Mouse (Mus musculus) myocyte (in vitro differentiated cells): Measurements from ENCODE around the gene Crk. TPM values are rescaled to one million over a fixed set of nuclear protein-coding genes. Genes with fewer than 3 reads are reported as not detected.

Experiments used
- H3K27me3 ChIP-seq: one replicate; pipeline ENCODE4 v1.6.1; 2011; ENCODE audit not compliant: control insufficient read depth, insufficient read depth, insufficient read length
- H3K36me3 ChIP-seq: one replicate; pipeline ENCODE4 v1.6.1; 2011; ENCODE audit not compliant: control insufficient read depth, insufficient read depth
- H3K4me2 ChIP-seq: one replicate; pipeline ENCODE4 v1.6.1; 2011; ENCODE audit warnings: low read depth, control low read depth
- H3K4me3 ChIP-seq: one replicate; pipeline ENCODE4 v1.5.1; 2011; ENCODE audit warnings: mild to moderate bottlenecking, control low read depth, moderate library complexity
- H3K79me2 ChIP-seq: one replicate; pipeline ENCODE4 v1.6.1; 2011; ENCODE audit not compliant: control insufficient read depth, insufficient read depth
- H3ac ChIP-seq: one replicate; pipeline ENCODE4 v1.6.1; 2011; ENCODE audit not compliant: control insufficient read depth, insufficient read length
- CEBPB ChIP-seq: IDR thresholded peaks from 2 replicates; pipeline ENCODE4 v1.6.1; 2011; ENCODE audit warnings: mild to moderate bottlenecking, moderate library complexity; ENCODE audit not compliant: poor library complexity, insufficient read depth, severe bottlenecking
- E2F4 ChIP-seq: IDR thresholded peaks from one replicate; pipeline ENCODE4 v1.6.1; 2011; ENCODE audit warnings: mild to moderate bottlenecking, control low read depth, moderate library complexity; ENCODE audit not compliant: insufficient read depth
- MAX ChIP-seq: IDR thresholded peaks from one replicate; pipeline ENCODE4 v1.6.1; 2011; ENCODE audit warnings: low read depth, mild to moderate bottlenecking, control low read depth
- MYOD1 ChIP-seq, 3 experiments: IDR thresholded peaks; one replicate each; pipeline ENCODE4 v1.6.1; 2011; ENCODE audit warnings: control low read depth in 2 of 3, low read depth in 2 of 3, mild to moderate bottlenecking in 2 of 3, moderate library complexity in 1 of 3; ENCODE audit not compliant: insufficient read length in 2 of 3, control insufficient read depth in 1 of 3
- MYOG ChIP-seq, 3 experiments: IDR thresholded peaks; one replicate each; pipeline ENCODE4 v1.6.1; 2011; ENCODE audit warnings: control low read depth in 2 of 3, low read depth in 2 of 3, mild to moderate bottlenecking in 2 of 3; ENCODE audit not compliant: insufficient read length in 2 of 3, control insufficient read depth in 1 of 3, insufficient read depth in 1 of 3
- POLR2A ChIP-seq: IDR thresholded peaks from one replicate; pipeline ENCODE4 v1.6.1; 2011; ENCODE audit warnings: low read depth, mild to moderate bottlenecking, control low read depth, moderate library complexity; ENCODE audit not compliant: insufficient read length
- POLR2AphosphoS2 ChIP-seq: IDR thresholded peaks from one replicate; pipeline ENCODE4 v1.6.1; 2011; ENCODE audit warnings: low read depth, control low read depth; ENCODE audit not compliant: insufficient read length
- REST ChIP-seq: IDR thresholded peaks from one replicate; pipeline ENCODE4 v1.6.1; 2011; ENCODE audit warnings: mild to moderate bottlenecking, control low read depth, moderate library complexity; ENCODE audit not compliant: insufficient read depth, insufficient read length
- SRF ChIP-seq: IDR thresholded peaks from one replicate; pipeline ENCODE4 v1.6.1; 2011; ENCODE audit warnings: low read depth; ENCODE audit not compliant: control insufficient read depth, insufficient read length
- TCF12 ChIP-seq: IDR thresholded peaks from one replicate; pipeline ENCODE4 v1.6.1; 2011; ENCODE audit warnings: mild to moderate bottlenecking, control low read depth; ENCODE audit not compliant: poor library complexity, insufficient read depth, severe bottlenecking
- TCF3 ChIP-seq: IDR thresholded peaks from one replicate; pipeline ENCODE4 v1.6.1; 2011; ENCODE audit warnings: low read depth, control low read depth; ENCODE audit not compliant: insufficient read length
- USF1 ChIP-seq: IDR thresholded peaks from one replicate; pipeline ENCODE4 v1.6.1; 2011; ENCODE audit warnings: low read depth, mild to moderate bottlenecking, control low read depth, moderate library complexity
- polyA plus RNA-seq: library from polyadenylated mRNA; unstranded; fragments of >200 nt; fragmentation: generic; extraction: Trizol; gene quantifications from one replicate; pipeline ENCODE4 v1.2.1, GENCODE M21; 2012; ENCODE audit warnings: missing spikeins

Crk gene
- polyA plus RNA-seq, 1 experiment: 34.5 TPM

DNA sequence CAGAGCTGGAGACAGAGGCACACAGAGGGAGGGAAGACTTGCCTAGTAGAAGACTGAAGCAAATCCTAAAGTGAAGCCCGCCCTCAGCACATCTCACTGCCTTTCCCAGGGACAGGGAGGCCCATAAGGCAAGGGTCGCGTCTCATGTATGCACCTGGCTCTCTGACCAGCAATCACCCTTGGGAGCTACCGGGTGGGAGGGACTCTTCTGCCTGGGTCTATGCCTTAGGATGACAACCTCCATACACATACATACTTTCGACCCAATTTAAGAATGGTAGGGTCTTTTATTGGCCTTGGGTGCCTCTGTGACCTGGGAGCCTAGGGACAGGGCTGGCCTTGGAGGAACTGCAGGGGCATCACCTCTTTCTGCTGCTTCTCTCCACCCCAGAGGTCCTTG is 5.6 kb upstream of the Crk start:
- Histone ChIP-seq H3K4me2 (no peak overlapping the region), H3K4me3 (no peak overlapping the region), H3ac (no peak overlapping the region), H3K36me3 (peaks cover 34% of the 10 kb centered on the region), H3K79me2 (no peaks in the 10 kb centered on the region), H3K27me3 (no peaks in the 10 kb centered on the region)
- TF ChIP-seq E2F4: no peak

DNA sequence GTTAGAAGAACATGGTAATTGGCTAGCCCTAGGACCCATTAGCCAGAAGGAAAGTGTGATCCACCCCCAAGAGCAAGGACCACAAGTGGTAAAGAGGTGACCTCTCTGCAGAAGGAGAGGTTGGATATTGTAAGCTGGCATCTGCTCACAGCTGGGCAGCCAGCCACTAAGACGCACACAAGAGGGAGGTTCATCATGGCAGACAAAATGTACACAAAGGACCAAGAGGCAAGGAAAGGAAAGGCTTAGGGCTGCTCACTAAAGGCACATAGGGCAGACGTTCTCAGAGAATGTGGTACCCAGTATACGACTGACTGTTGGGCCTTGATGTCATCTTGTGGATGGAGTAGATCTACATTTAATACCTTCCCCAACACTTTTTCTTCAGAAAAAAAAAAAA is 4.2 kb upstream of the Crk start:
- H3K4me3 ChIP-seq: no peak overlapping the region
- H3K79me2 ChIP-seq: peaks cover 6% of the 10 kb centered on the region
- peak; percentile 87 for TF ChIP-seq POLR2AphosphoS2
- no peak for TF ChIP-seq TCF3
- no peak overlapping the region for H3ac ChIP-seq
- H3K36me3 ChIP-seq: peaks cover 27% of the 10 kb centered on the region
- H3K4me2 ChIP-seq: no peak overlapping the region
- H3K27me3 ChIP-seq: no peaks in the 10 kb centered on the region

DNA sequence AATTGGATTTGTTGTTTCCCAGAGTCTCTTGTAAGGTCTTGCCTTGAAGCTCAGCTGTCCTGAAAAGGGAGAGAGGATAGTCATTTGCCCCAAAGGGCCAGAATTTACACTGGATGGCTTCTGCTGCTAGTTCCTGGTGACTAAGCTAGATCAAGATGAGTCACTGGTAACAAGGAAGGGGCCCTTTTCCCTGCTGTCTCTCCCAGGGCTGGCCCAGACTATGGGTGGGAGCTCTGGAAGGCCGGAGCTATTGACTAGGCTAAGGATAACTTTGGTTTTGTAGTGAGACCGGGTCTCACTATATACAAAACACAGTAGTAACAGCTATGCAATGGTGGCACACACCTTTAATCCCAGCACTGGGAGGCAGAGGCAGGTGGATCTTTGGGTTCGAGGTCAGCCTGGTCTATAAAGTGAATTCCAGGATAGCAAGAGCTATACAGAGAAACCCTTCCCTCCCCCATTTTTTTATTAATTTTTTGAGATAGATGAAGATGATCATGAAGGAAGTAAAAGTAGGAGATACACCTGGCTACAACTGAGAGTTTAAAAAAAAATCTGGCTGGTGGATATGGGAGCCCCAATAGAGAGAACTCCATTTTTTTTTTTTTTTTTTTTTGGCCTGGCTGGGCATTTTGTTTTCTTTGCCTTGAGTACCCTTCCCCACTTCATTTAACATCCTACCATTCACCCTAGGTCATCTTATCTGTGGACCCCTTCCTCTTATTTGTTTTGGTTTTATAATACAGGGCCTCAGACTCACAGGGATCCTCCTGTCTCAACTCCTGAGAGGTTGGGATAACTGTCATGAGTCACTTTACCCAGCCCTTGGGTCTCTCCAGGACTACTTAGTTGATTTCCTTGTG is 945 bp upstream of the Crk start:
- H3K4me2 ChIP-seq: peak overlapping the region; percentile 77
- H3K79me2 ChIP-seq: peaks cover 38% of the 10 kb centered on the region
- TF ChIP-seq MYOG (IDR thresholded peaks at IDR 0.05; ENCODE audit: control insufficient read depth in 1 of 3, insufficient read depth in 1 of 3, insufficient read length in 2 of 3, low read depth in 2 of 3) (no peak), CEBPB (no peak), USF1 (no peak), POLR2AphosphoS2 (no peak), MAX (no peak), TCF12 (no peak), TCF3 (no peak), SRF (no peak), POLR2A (no peak), E2F4 (no peak), REST (no peak), MYOD1 (IDR thresholded peaks at IDR 0.05; ENCODE audit: control insufficient read depth in 1 of 3, insufficient read length in 2 of 3, low read depth in 2 of 3) (no peak)
- no peak overlapping the region for H3ac ChIP-seq
- H3K4me3 ChIP-seq: peak overlapping the region; percentile 78
- H3K36me3 ChIP-seq: peaks cover 8% of the 10 kb centered on the region
- H3K27me3 ChIP-seq: no peaks in the 10 kb centered on the region

DNA sequence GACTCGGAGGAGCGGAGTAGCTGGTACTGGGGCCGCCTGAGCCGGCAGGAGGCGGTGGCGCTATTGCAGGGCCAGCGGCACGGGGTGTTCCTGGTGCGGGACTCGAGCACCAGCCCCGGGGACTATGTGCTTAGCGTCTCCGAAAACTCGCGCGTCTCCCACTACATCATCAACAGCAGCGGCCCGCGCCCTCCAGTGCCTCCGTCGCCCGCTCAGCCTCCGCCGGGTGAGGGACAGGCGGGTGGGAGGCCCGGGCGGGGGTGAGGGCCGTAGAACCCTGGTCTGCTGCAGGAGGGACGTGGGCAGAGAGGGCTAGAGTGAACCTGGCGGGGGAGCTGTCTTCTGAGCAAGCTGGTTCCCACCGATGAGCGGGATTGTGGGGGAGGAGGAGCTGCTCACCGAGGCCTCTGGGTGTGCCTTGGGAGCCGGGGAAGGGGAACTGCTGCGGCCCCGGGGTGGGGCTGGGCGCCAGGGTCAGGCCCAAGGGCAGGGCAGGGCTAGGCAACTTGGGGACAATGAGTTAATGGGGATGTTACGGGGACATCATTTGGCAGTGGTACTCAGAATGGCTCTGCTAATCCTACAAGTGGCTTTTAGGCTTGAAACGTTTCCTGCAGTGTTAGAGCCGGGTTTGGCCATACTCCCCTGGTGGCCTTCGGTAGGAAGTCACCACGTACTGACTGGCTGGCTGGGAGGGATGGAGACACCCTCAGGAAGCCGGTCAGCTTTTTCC is 546 bp downstream of the Crk start:
- Histone ChIP-seq H3K4me2 (peak overlapping the region; percentile 68), H3K79me2 (peaks cover 53% of the 10 kb centered on the region), H3K4me3 (peak overlapping the region; percentile 78), H3K36me3 (peaks cover 16% of the 10 kb centered on the region), H3ac (peak overlapping the region; percentile 89), H3K27me3 (no peaks in the 10 kb centered on the region)
- TF ChIP-seq POLR2A (no peak), SRF (peak; percentile 1), TCF12 (no peak), CEBPB (no peak), POLR2AphosphoS2 (peak; percentile 22), USF1 (no peak), E2F4 (no peak), MYOG (IDR thresholded peaks at IDR 0.05; ENCODE audit: control insufficient read depth in 1 of 3, insufficient read depth in 1 of 3, insufficient read length in 2 of 3, low read depth in 2 of 3) (no peak)

DNA sequence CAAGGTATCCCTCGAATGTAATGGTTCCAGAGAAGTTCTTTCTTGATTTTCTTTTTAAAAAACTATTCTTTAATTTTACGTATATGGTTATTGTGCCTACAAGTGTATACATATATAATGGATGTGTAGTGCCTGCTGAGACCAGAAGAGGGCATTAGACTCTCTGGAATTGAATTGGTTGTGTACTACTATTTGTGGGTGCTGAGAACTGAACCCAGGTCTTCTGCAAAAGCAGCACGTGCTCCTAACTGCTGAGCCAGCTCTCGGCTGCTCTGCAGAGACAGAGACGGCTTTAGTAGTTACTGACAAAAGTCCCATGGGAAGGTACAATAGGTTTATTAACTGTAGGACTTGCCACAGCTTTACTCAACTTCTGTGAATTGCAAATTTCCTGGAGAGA is 5.4 kb downstream of the Crk start:
- Histone ChIP-seq H3K36me3 (peaks cover 16% of the 10 kb centered on the region), H3K4me3 (no peak overlapping the region), H3K27me3 (no peaks in the 10 kb centered on the region), H3K79me2 (peaks cover 95% of the 10 kb centered on the region), H3K4me2 (no peak overlapping the region), H3ac (no peak overlapping the region)
- TF ChIP-seq MYOD1 (IDR thresholded peaks at IDR 0.05; ENCODE audit: control insufficient read depth in 1 of 3, insufficient read length in 2 of 3, low read depth in 2 of 3): no peak
- TF ChIP-seq TCF12: no peak
- TF ChIP-seq CEBPB: no peak
- no peak for TF ChIP-seq POLR2AphosphoS2
- no peak for TF ChIP-seq MYOG (IDR thresholded peaks at IDR 0.05; ENCODE audit: control insufficient read depth in 1 of 3, insufficient read depth in 1 of 3, insufficient read length in 2 of 3, low read depth in 2 of 3)
- TF ChIP-seq USF1: no peak
- no peak for TF ChIP-seq REST
- no peak for TF ChIP-seq MAX
- no peak for TF ChIP-seq E2F4
- TF ChIP-seq SRF: no peak
- no peak for TF ChIP-seq TCF3
- no peak for TF ChIP-seq POLR2A
